Mouse (Mus musculus): ENCODE data around the gene Ntrk3. TPM values are rescaled to one million over a fixed set of nuclear protein-coding genes. Genes with fewer than 3 reads are reported as not detected.
A peak's percentile ranks its signal among the peaks of the same experiment; 100 is the strongest.

Gene Ntrk3
- polyA plus RNA-seq (2012; ENCODE audit: insufficient read depth, insufficient read length, missing spikeins), result 104 and 127 TPM in 2 replicates

GRCm38 (mm10) chr7:78737614-78738210, at the start of gene Ntrk3:
Ntrk3 (minus strand) TSS chr7:78738012.
- Histone ChIP-seq H3K4me3 (ENCODE audit: insufficient read depth, low read depth, low read length) (no peak within 1 kb of the TSS), H3K4me1 (ENCODE audit: control insufficient read depth, insufficient read depth, insufficient read length, low read length) (peaks cover 5% of the 10 kb centered on the region; the same call in 1 of the 2 replicates), H3K27ac (replicated peaks; ENCODE audit: low read depth, low read length) (peak within 1 kb of the TSS; percentile 99)

- H3K27ac ChIP-seq (replicated peaks; ENCODE audit: low read depth, low read length), result no peak overlapping the region
- H3K4me1 ChIP-seq (ENCODE audit: control insufficient read depth, insufficient read depth, insufficient read length, low read length), result peaks cover 2% of the 10 kb centered on the region; the same call in 1 of the 2 replicates
- H3K4me3 ChIP-seq (ENCODE audit: insufficient read depth, low read depth, low read length), result no peak overlapping the region
These were observed 48.1 kb upstream of the Ntrk3 start for GRCm38 (mm10) chr7:78785906-78786305.

GRCm38 (mm10) chr7:78782639-78783581, 45.1 kb upstream of the Ntrk3 start, which contains the start of the genes Mrps11 and Mrpl46:
Mrps11 (plus strand) TSS chr7:78783119.
Mrpl46 (minus strand) TSS chr7:78783531.
- Histone ChIP-seq H3K4me3 (ENCODE audit: insufficient read depth, low read depth, low read length) (peak within 1 kb of the TSS; percentile 96), H3K27ac (replicated peaks; ENCODE audit: low read depth, low read length) (peak within 1 kb of the TSS; percentile 55), H3K4me1 (ENCODE audit: control insufficient read depth, insufficient read depth, insufficient read length, low read length) (peaks cover 2% of the 10 kb centered on the region; the same call in 1 of the 2 replicates)

- Histone ChIP-seq H3K4me1 (ENCODE audit: control insufficient read depth, insufficient read depth, insufficient read length, low read length) (peaks cover 2% of the 10 kb centered on the region; the same call in 1 of the 2 replicates), H3K4me3 (ENCODE audit: insufficient read depth, low read depth, low read length) (no peak overlapping the region)
These were observed 40.9 kb upstream of the Ntrk3 start for GRCm38 (mm10) chr7:78778741-78779140.

GRCm38 (mm10) chr7:78770936-78771335, 33.1 kb upstream of the Ntrk3 start:
- Histone ChIP-seq H3K27ac (replicated peaks; ENCODE audit: low read depth, low read length) (no peak overlapping the region), H3K4me1 (ENCODE audit: control insufficient read depth, insufficient read depth, insufficient read length, low read length) (no peaks in the 10 kb centered on the region), H3K4me3 (ENCODE audit: insufficient read depth, low read depth, low read length) (no peak overlapping the region)

More at GRCm38 (mm10) chr7:78778741-78779140, 40.9 kb upstream of the Ntrk3 start:
- H3K27ac ChIP-seq (replicated peaks; ENCODE audit: low read depth, low read length), result no peak overlapping the region

GRCm38 (mm10) chr7:78769075-78769652, 31.4 kb upstream of the Ntrk3 start:
- Histone ChIP-seq H3K4me1 (ENCODE audit: control insufficient read depth, insufficient read depth, insufficient read length, low read length) (peaks cover 2% of the 10 kb centered on the region; the same call in 1 of the 2 replicates), H3K27ac (replicated peaks; ENCODE audit: low read depth, low read length) (no peak overlapping the region), H3K4me3 (ENCODE audit: insufficient read depth, low read depth, low read length) (no peak overlapping the region)

- Histone ChIP-seq H3K27ac (replicated peaks; ENCODE audit: low read depth, low read length) (no peak overlapping the region), H3K4me1 (ENCODE audit: control insufficient read depth, insufficient read depth, insufficient read length, low read length) (peaks cover 2% of the 10 kb centered on the region; the same call in 1 of the 2 replicates), H3K4me3 (ENCODE audit: insufficient read depth, low read depth, low read length) (no peak overlapping the region)
These were observed 30.2 kb upstream of the Ntrk3 start for GRCm38 (mm10) chr7:78767929-78768531.

GRCm38 (mm10) chr7:78766019-78766683, 28.3 kb upstream of the Ntrk3 start:
- H3K4me3 ChIP-seq (ENCODE audit: insufficient read depth, low read depth, low read length), result no peak overlapping the region
- H3K27ac ChIP-seq (replicated peaks; ENCODE audit: low read depth, low read length), result no peak overlapping the region
- H3K4me1 ChIP-seq (ENCODE audit: control insufficient read depth, insufficient read depth, insufficient read length, low read length), result peaks cover 2% of the 10 kb centered on the region; the same call in 1 of the 2 replicates

- H3K4me3 ChIP-seq (ENCODE audit: insufficient read depth, low read depth, low read length), result no peak overlapping the region
- H3K4me1 ChIP-seq (ENCODE audit: control insufficient read depth, insufficient read depth, insufficient read length, low read length), result peaks cover 2% of the 10 kb centered on the region; the same call in 1 of the 2 replicates
- H3K27ac ChIP-seq (replicated peaks; ENCODE audit: low read depth, low read length), result no peak overlapping the region
These were observed 27.4 kb upstream of the Ntrk3 start for GRCm38 (mm10) chr7:78765215-78765631.

- Histone ChIP-seq H3K4me3 (ENCODE audit: insufficient read depth, low read depth, low read length) (no peak overlapping the region), H3K27ac (replicated peaks; ENCODE audit: low read depth, low read length) (no peak overlapping the region), H3K4me1 (ENCODE audit: control insufficient read depth, insufficient read depth, insufficient read length, low read length) (peaks cover 2% of the 10 kb centered on the region; the same call in 1 of the 2 replicates)
These were observed 26.0 kb upstream of the Ntrk3 start for GRCm38 (mm10) chr7:78763801-78764200.

- Histone ChIP-seq H3K4me3 (ENCODE audit: insufficient read depth, low read depth, low read length) (no peak overlapping the region), H3K27ac (replicated peaks; ENCODE audit: low read depth, low read length) (no peak overlapping the region), H3K4me1 (ENCODE audit: control insufficient read depth, insufficient read depth, insufficient read length, low read length) (no peaks in the 10 kb centered on the region)
These were observed 16.7 kb upstream of the Ntrk3 start for GRCm38 (mm10) chr7:78754458-78755000.

- H3K4me3 ChIP-seq (ENCODE audit: insufficient read depth, low read depth, low read length), result no peak overlapping the region
These were observed 16.1 kb upstream of the Ntrk3 start for GRCm38 (mm10) chr7:78753752-78754457.

GRCm38 (mm10) chr7:78752961-78753360, 15.1 kb upstream of the Ntrk3 start:
- H3K4me1 ChIP-seq (ENCODE audit: control insufficient read depth, insufficient read depth, insufficient read length, low read length), result no peaks in the 10 kb centered on the region
- no peak overlapping the region for H3K27ac ChIP-seq (replicated peaks; ENCODE audit: low read depth, low read length)
- H3K4me3 ChIP-seq (ENCODE audit: insufficient read depth, low read depth, low read length), result no peak overlapping the region

More at GRCm38 (mm10) chr7:78753752-78754457, 16.1 kb upstream of the Ntrk3 start:
- no peak overlapping the region for H3K27ac ChIP-seq (replicated peaks; ENCODE audit: low read depth, low read length)
- H3K4me1 ChIP-seq (ENCODE audit: control insufficient read depth, insufficient read depth, insufficient read length, low read length), result no peaks in the 10 kb centered on the region

Measured in brown adipose tissue, adult 24 weeks (tissue).